Mouse (Mus musculus): Measurements from ENCODE around the gene Sars. TPM values are rescaled to one million over a fixed set of nuclear protein-coding genes. Genes with fewer than 3 reads are reported as not detected.
A peak's percentile ranks its signal among the peaks of the same experiment; 100 is the strongest.

Gene Sars
- total RNA-seq, 1 experiment from 2014 or later: 192 TPM

- ATAC-seq (ENCODE audit: extremely low read depth, insufficient number of reproducible peaks, low FRiP score, poor library complexity, severe bottlenecking): no peak
Measured at GRCm38 (mm10) chr3:108402528-108402920, 42.5 kb downstream of the Sars start.

GRCm38 (mm10) chr3:108401692-108402527 lies 43.1 kb downstream of the Sars start:
- peak; percentile 90 for ATAC-seq (ENCODE audit: extremely low read depth, insufficient number of reproducible peaks, low FRiP score, poor library complexity, severe bottlenecking)

GRCm38 (mm10) chr3:108400442-108400841 lies 44.6 kb downstream of the Sars start:
- no peak for ATAC-seq (ENCODE audit: extremely low read depth, insufficient number of reproducible peaks, low FRiP score, poor library complexity, severe bottlenecking)

- ATAC-seq (ENCODE audit: extremely low read depth, insufficient number of reproducible peaks, low FRiP score, poor library complexity, severe bottlenecking): no peak
Measured at GRCm38 (mm10) chr3:108398281-108398680, 46.7 kb downstream of the Sars start.

GRCm38 (mm10) chr3:108392793-108393192 lies 52.2 kb downstream of the Sars start:
- ATAC-seq (ENCODE audit: extremely low read depth, insufficient number of reproducible peaks, low FRiP score, poor library complexity, severe bottlenecking): no peak

- no peak for ATAC-seq (ENCODE audit: extremely low read depth, insufficient number of reproducible peaks, low FRiP score, poor library complexity, severe bottlenecking)
Measured at GRCm38 (mm10) chr3:108392299-108392698, 52.7 kb downstream of the Sars start.

GRCm38 (mm10) chr3:108389111-108389545 lies 55.9 kb downstream of the Sars start:
- ATAC-seq (ENCODE audit: extremely low read depth, insufficient number of reproducible peaks, low FRiP score, poor library complexity, severe bottlenecking): peak; percentile 96

GRCm38 (mm10) chr3:108386186-108386585 lies 58.8 kb downstream of the Sars start:
- no peak for ATAC-seq (ENCODE audit: extremely low read depth, insufficient number of reproducible peaks, low FRiP score, poor library complexity, severe bottlenecking)

GRCm38 (mm10) chr3:108384425-108384824 lies 60.6 kb downstream of the Sars start:
- ATAC-seq (ENCODE audit: extremely low read depth, insufficient number of reproducible peaks, low FRiP score, poor library complexity, severe bottlenecking): no peak

- peak; percentile 21; the same call in 1 of the 2 replicates for ATAC-seq (ENCODE audit: extremely low read depth, insufficient number of reproducible peaks, low FRiP score, poor library complexity, severe bottlenecking)
Measured at GRCm38 (mm10) chr3:108383485-108384354, 61.3 kb downstream of the Sars start, which contains the start of gene Psrc1. Psrc1 (plus strand) TSS chr3:108383839.

- no peak for ATAC-seq (ENCODE audit: extremely low read depth, insufficient number of reproducible peaks, low FRiP score, poor library complexity, severe bottlenecking)
Measured at GRCm38 (mm10) chr3:108381945-108382875, 62.8 kb downstream of the Sars start.

- ATAC-seq (ENCODE audit: extremely low read depth, insufficient number of reproducible peaks, low FRiP score, poor library complexity, severe bottlenecking): no peak
Measured at GRCm38 (mm10) chr3:108380695-108381094, 64.3 kb downstream of the Sars start.

GRCm38 (mm10) chr3:108378875-108379663 lies 65.9 kb downstream of the Sars start:
- ATAC-seq (ENCODE audit: extremely low read depth, insufficient number of reproducible peaks, low FRiP score, poor library complexity, severe bottlenecking): no peak

Other genes starting within 250 kb of the Sars start
- gene Cyb561d1, start 244.0 kb downstream of the Sars start, total RNA-seq (2017): 26.8 and 29.0 TPM in 2 replicates
- 5.8 and 7.3 TPM in 2 replicates for gene Atxn7l2, start 234.3 kb downstream of the Sars start, total RNA-seq (2017)
- not detected in 2 replicates for gene Sypl2, start 218.6 kb downstream of the Sars start, total RNA-seq (2017)
- 54.4 and 69.7 TPM in 2 replicates for gene Psma5, start 188.3 kb downstream of the Sars start, total RNA-seq (2017)
- gene Sort1, start 161.1 kb downstream of the Sars start, total RNA-seq (2017): 24.7 and 26.2 TPM in 2 replicates
- not detected in 2 replicates for gene Mybphl, start 80.3 kb downstream of the Sars start, total RNA-seq (2017)
- gene Psrc1, start 61.4 kb downstream of the Sars start, total RNA-seq (2017): 0.35 and 1.7 TPM in 2 replicates
- gene Celsr2, start 29.7 kb downstream of the Sars start, total RNA-seq (2017): 0.86 and 1.6 TPM in 2 replicates
- not detected in 2 replicates for gene 1700013F07Rik, start 88.9 kb upstream of the Sars start, total RNA-seq (2017)
- 0.12 TPM in 1 of 2 replicates, not detected in the other for gene 5330417C22Rik, start 91.3 kb upstream of the Sars start, total RNA-seq (2017)
- gene Tmem167b, start 117.3 kb upstream of the Sars start, total RNA-seq (2017): 65.3 and 66.4 TPM in 2 replicates
- gene Taf13, start 126.5 kb upstream of the Sars start, total RNA-seq (2017): 46.6 and 46.7 TPM in 2 replicates
- 29.6 and 38.4 TPM in 2 replicates for gene Wdr47, start 146.1 kb upstream of the Sars start, total RNA-seq (2017)
- gene Clcc1, start 208.7 kb upstream of the Sars start, total RNA-seq (2017): 68.9 and 74.0 TPM in 2 replicates

Measured in neutrophil, adult 5-6 weeks (primary cell).